Mouse (Mus musculus): ENCODE results near the gene Mettl14.

DNA sequence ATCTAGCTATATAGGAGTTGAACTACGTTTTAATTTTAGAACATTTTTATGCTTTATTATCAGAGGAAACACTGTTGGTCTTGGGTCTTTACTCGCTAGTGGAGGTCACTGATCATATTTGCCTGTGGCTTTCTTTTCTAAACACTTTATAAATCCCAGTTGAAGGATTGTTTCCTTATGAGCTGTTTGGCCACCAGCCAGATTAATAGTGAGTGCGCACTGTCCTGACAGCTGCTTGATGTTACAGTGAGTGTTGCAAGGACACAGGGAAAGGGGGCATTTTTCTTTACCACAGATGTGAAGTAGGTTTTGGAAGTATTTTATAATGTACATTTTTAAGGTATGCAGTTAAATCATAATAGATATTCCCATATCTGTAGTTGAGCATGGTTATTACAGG, 50.4 kb downstream of the Mettl14 start:
- TF ChIP-seq ETS1 (IDR thresholded peaks at IDR 0.05; ENCODE audit: low read depth, low read length) (no peak), TBP (IDR thresholded peaks at IDR 0.05; ENCODE audit: low read depth, low read length) (no peak), BHLHE40 (IDR thresholded peaks at IDR 0.05; ENCODE audit: borderline replicate concordance, low read depth, low read length) (no peak), POLR2A (IDR thresholded peaks at IDR 0.05; ENCODE audit: control insufficient read depth in 1 of 2, insufficient read depth in 1 of 2, low read depth in 1 of 2, low read length in 2 of 2, poor library complexity in 1 of 2) (no peak), GATA1 (IDR thresholded peaks at IDR 0.05; ENCODE audit: low read depth, low read length) (no peak), CTCF (IDR thresholded peaks at IDR 0.05 in 2 of 3, conservative IDR thresholded peaks at IDR 0.05 in 1 of 3; ENCODE audit: control insufficient read depth in 1 of 3, insufficient read depth in 1 of 3, low read depth in 2 of 3, low read length in 3 of 3, poor library complexity in 1 of 3, severe bottlenecking in 1 of 3) (no peak), CHD1 (IDR thresholded peaks at IDR 0.05; ENCODE audit: low read depth, low read length) (no peak), NELFE (IDR thresholded peaks at IDR 0.05; ENCODE audit: low read depth, low read length) (no peak)

Measured in MEL (cell line).